Mouse (Mus musculus): ENCODE measurements at regions not wholly inside any gene's neighbourhood (a gene's known extent, or its start where the extent isn't known, plus 50 kb on each side); places are given as distances from the start of the nearest gene placed in this dataset.

GRCm38 (mm10) chr13:99097606-99098545 lies 86.7 kb upstream of the Zfp366 start:
- DNase-seq (ENCODE audit: low spot score): no peak

- no peak for DNase-seq (ENCODE audit: low spot score)
Measured at GRCm38 (mm10) chr13:99096837-99097236, 87.8 kb upstream of the Zfp366 start.

GRCm38 (mm10) chr13:99095006-99095405 lies 89.6 kb upstream of the Zfp366 start:
- DNase-seq (ENCODE audit: low spot score): no peak

GRCm38 (mm10) chr13:99094221-99094620 lies 90.4 kb upstream of the Zfp366 start:
- no peak for DNase-seq (ENCODE audit: low spot score)

GRCm38 (mm10) chr13:99093269-99093668 lies 91.4 kb upstream of the Zfp366 start:
- DNase-seq (ENCODE audit: low spot score): peak; percentile 65

GRCm38 (mm10) chr13:99092279-99092930 lies 92.2 kb upstream of the Zfp366 start:
- peak; percentile 68 for DNase-seq (ENCODE audit: low spot score)

GRCm38 (mm10) chr13:99091562-99092278 lies 92.9 kb upstream of the Zfp366 start:
- DNase-seq (ENCODE audit: low spot score): no peak

- DNase-seq (ENCODE audit: low spot score): no peak
Measured at GRCm38 (mm10) chr13:99090361-99090760, 94.3 kb upstream of the Zfp366 start.

- no peak for DNase-seq (ENCODE audit: low spot score)
Measured at GRCm38 (mm10) chr13:99088285-99088684, 96.3 kb upstream of the Zfp366 start.

- no peak for DNase-seq (ENCODE audit: low spot score)
Measured at GRCm38 (mm10) chr13:99079331-99079761, 95.0 kb upstream of the 1700024P04Rik start.

GRCm38 (mm10) chr13:99078643-99079042 lies 94.3 kb upstream of the 1700024P04Rik start:
- no peak for DNase-seq (ENCODE audit: low spot score)

- no peak for DNase-seq (ENCODE audit: low spot score)
Measured at GRCm38 (mm10) chr13:99077039-99077749, 92.8 kb upstream of the 1700024P04Rik start.

- no peak for DNase-seq (ENCODE audit: low spot score)
Measured at GRCm38 (mm10) chr13:99075467-99075866, 91.1 kb upstream of the 1700024P04Rik start.

GRCm38 (mm10) chr13:99071821-99072414 lies 87.6 kb upstream of the 1700024P04Rik start:
- DNase-seq (ENCODE audit: low spot score): no peak

GRCm38 (mm10) chr13:99071413-99071812 lies 87.0 kb upstream of the 1700024P04Rik start:
- no peak for DNase-seq (ENCODE audit: low spot score)

- DNase-seq (ENCODE audit: low spot score): no peak
Measured at GRCm38 (mm10) chr13:99069767-99070166, 85.4 kb upstream of the 1700024P04Rik start.

GRCm38 (mm10) chr13:99067504-99067903 lies 83.1 kb upstream of the 1700024P04Rik start:
- DNase-seq (ENCODE audit: low spot score): no peak

- DNase-seq (ENCODE audit: low spot score): no peak
Measured at GRCm38 (mm10) chr13:99063431-99063830, 79.1 kb upstream of the 1700024P04Rik start.

- DNase-seq (ENCODE audit: low spot score): no peak
Measured at GRCm38 (mm10) chr13:99062936-99063335, 78.6 kb upstream of the 1700024P04Rik start.

GRCm38 (mm10) chr13:99058131-99058970 lies 74.0 kb upstream of the 1700024P04Rik start:
- no peak for DNase-seq (ENCODE audit: low spot score)

All from ovary, adult 18-20 months (tissue).